Mouse (Mus musculus) lung, postnatal 0 days (tissue): ENCODE measurements around the gene Grik3. TPM values are rescaled to one million over a fixed set of nuclear protein-coding genes. Genes with fewer than 3 reads are reported as not detected.

Experiments
- ATAC-seq: fragments of 200-750 bp; cut with Nextera tagmentation; 2 replicates; pipeline ENCODE4 v1.8.0; 2017; ENCODE audit warnings: moderate library complexity
- DNase-seq: peaks from one replicate; pipeline ENCODE4 v3.0.0-alpha.2; 2016; ENCODE audit warnings: low spot score
- H3K27ac ChIP-seq: fragments of 300-500 bp; sonication (generic); 2 replicates; pipeline ENCODE4 v1.5.1; 2014; ENCODE audit warnings: antibody characterized with exemption, mild to moderate bottlenecking, low read length, mixed read lengths
- H3K27me3 ChIP-seq: fragments of 300-500 bp; sonication (generic); replicated peaks from 2 replicates; pipeline ENCODE4 v1.6.1; 2014; ENCODE audit warnings: low read length, mixed read lengths; ENCODE audit not compliant: insufficient read depth
- H3K36me3 ChIP-seq: fragments of 300-500 bp; sonication (generic); 2 replicates; pipeline ENCODE4 v1.6.1; 2014; ENCODE audit warnings: low read length, mixed read lengths; ENCODE audit not compliant: insufficient read depth
- H3K4me1 ChIP-seq: fragments of 300-500 bp; sonication (generic); 2 replicates; pipeline ENCODE4 v1.6.1; 2014; ENCODE audit warnings: antibody characterized with exemption, low read depth, low read length, mixed read lengths; ENCODE audit not compliant: insufficient read depth
- H3K4me2 ChIP-seq: fragments of 300-500 bp; sonication (generic); replicated peaks from 2 replicates; pipeline ENCODE4 v1.6.1; 2014; ENCODE audit warnings: low read depth, mild to moderate bottlenecking, low read length, moderate library complexity, mixed read lengths
- H3K4me3 ChIP-seq: fragments of 300-500 bp; sonication (generic); 2 replicates; pipeline ENCODE4 v1.5.1; 2014; ENCODE audit warnings: low read depth, low read length
- H3K9ac ChIP-seq: fragments of 300-500 bp; sonication (generic); replicated peaks from 2 replicates; pipeline ENCODE4 v1.6.1; 2014; ENCODE audit warnings: low read depth, mild to moderate bottlenecking
- H3K9me3 ChIP-seq: fragments of 300-500 bp; sonication (generic); 2 replicates; pipeline ENCODE4 v1.6.1; 2016; ENCODE audit warnings: low read length, mixed read lengths
- CTCF ChIP-seq: IDR thresholded peaks from 2 replicates; pipeline ENCODE4 v1.5.1; 2016; ENCODE audit warnings: antibody characterized with exemption, mild to moderate bottlenecking
- EP300 ChIP-seq: IDR thresholded peaks from 2 replicates; pipeline ENCODE4 v1.6.1; 2016; ENCODE audit warnings: antibody characterized with exemption, mild to moderate bottlenecking, control low read depth
- WGBS: fragments of 180-500 bp; shearing (Covaris S2); extraction: QIAGEN DNeasy Blood & Tissue Kit; methylation state at CpG from one replicate; pipeline ENCODE4 v1.1.7; 2014; 5-methylcytosine and 5-hydroxymethylcytosine counted together
- polyA plus RNA-seq: library from polyadenylated mRNA; unstranded; fragments of >200 nt; fragmentation: Nextera tagmentation; extraction: Ambion mirVana; gene quantifications from 2 replicates; pipeline ENCODE4 v1.2.1, GENCODE M21; 2015

Gene Grik3
- polyA plus RNA-seq, 1 experiment from 2014 or later = not detected

GRCm38 (mm10) chr4:125663262-125663661, 172.8 kb downstream of the Grik3 start:
- no peak for TF ChIP-seq CTCF
- no peak for TF ChIP-seq EP300
- no peak overlapping the region for H3K4me2 ChIP-seq
- H3K27ac ChIP-seq = no peak overlapping the region
- no peaks in the 10 kb centered on the region for H3K36me3 ChIP-seq
- ATAC-seq = no peak
- no peaks in the 10 kb centered on the region for H3K4me1 ChIP-seq
- DNase-seq = no peak
- WGBS = 66% methylated on average over 8 of the region's 8 CpGs
- no peak overlapping the region for H3K9ac ChIP-seq
- H3K9me3 ChIP-seq = no peaks in the 10 kb centered on the region
- H3K27me3 ChIP-seq = no peaks in the 10 kb centered on the region
- no peak overlapping the region for H3K4me3 ChIP-seq

DNA sequence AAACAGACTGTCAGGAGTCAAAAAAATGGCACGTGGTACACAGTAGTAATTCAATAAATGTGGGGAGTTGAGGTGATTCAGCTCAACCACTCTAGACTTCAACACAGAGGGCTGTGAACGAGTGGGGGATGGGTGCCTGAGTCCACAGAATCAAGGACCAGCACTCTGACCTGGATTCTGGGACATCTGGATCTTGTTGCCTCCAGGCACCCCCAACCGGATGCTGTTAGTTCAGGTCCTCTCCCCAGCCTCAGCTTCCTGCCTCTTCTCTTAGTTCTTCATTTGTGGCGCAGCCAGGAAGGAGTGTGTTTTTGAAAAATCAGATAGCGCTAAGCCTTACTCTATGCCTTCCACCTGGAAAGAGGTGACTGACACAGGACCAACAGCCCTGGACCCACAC, 175.5 kb downstream of the Grik3 start:
- Histone ChIP-seq H3K4me1 (no peaks in the 10 kb centered on the region), H3K27ac (no peak overlapping the region), H3K9ac (no peak overlapping the region), H3K9me3 (no peaks in the 10 kb centered on the region), H3K36me3 (no peaks in the 10 kb centered on the region), H3K4me2 (no peak overlapping the region), H3K4me3 (no peak overlapping the region), H3K27me3 (no peaks in the 10 kb centered on the region)
- no peak for DNase-seq
- no peak for ATAC-seq
- TF ChIP-seq CTCF (no peak), EP300 (no peak)
- WGBS = 69% methylated on average over 5 of the region's 5 CpGs

- no peak for ATAC-seq
- Histone ChIP-seq H3K4me2 (no peak overlapping the region), H3K4me3 (no peak overlapping the region), H3K36me3 (no peaks in the 10 kb centered on the region), H3K4me1 (no peaks in the 10 kb centered on the region), H3K9ac (no peak overlapping the region), H3K27me3 (no peaks in the 10 kb centered on the region), H3K27ac (no peak overlapping the region), H3K9me3 (no peaks in the 10 kb centered on the region)
- DNase-seq = no peak
- WGBS = 84% methylated on average over 13 of the region's 13 CpGs
- TF ChIP-seq EP300 = no peak
- TF ChIP-seq CTCF = no peak
These were observed 191.5 kb downstream of the Grik3 start for GRCm38 (mm10) chr4:125682007-125682406.

GRCm38 (mm10) chr4:125687078-125687477, 196.6 kb downstream of the Grik3 start:
- no peaks in the 10 kb centered on the region for H3K27me3 ChIP-seq
- no peaks in the 10 kb centered on the region for H3K9me3 ChIP-seq
- no peaks in the 10 kb centered on the region for H3K4me1 ChIP-seq
- ATAC-seq = no peak
- H3K36me3 ChIP-seq = no peaks in the 10 kb centered on the region
- no peak for DNase-seq
- H3K4me3 ChIP-seq = no peak overlapping the region
- H3K4me2 ChIP-seq = no peak overlapping the region
- H3K27ac ChIP-seq = no peak overlapping the region
- WGBS = 25% methylated on average over 8 of the region's 8 CpGs
- TF ChIP-seq CTCF (no peak), EP300 (no peak)
- no peak overlapping the region for H3K9ac ChIP-seq

DNA sequence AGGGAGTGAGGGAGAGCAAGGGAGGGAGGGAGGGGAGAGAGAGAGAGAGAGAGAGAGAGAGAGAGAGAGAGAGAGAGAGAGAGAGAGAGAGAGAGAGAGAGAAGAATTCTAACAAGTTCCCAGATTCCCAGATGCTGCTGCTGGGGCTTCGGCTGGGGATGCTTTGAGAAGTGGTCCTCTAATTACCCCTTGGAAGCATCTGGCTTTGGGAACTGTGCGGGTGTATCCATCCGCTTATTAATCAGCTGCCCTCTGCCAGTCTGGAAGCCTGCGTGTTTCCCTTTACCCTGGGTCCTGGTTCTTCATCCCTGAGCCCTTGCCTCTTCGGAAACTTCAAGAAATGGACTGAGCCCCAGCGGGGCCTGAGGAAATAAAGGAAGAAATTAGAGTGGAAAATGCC, 204.9 kb downstream of the Grik3 start:
- ATAC-seq (no peak), DNase-seq (no peak)
- Histone ChIP-seq H3K9ac (no peak overlapping the region), H3K27ac (no peak overlapping the region), H3K4me3 (no peak overlapping the region), H3K4me1 (no peaks in the 10 kb centered on the region), H3K4me2 (no peak overlapping the region), H3K9me3 (no peaks in the 10 kb centered on the region), H3K36me3 (no peaks in the 10 kb centered on the region), H3K27me3 (no peaks in the 10 kb centered on the region)
- TF ChIP-seq EP300 (no peak), CTCF (no peak)
- 64% methylated on average over 6 of the region's 6 CpGs for WGBS

GRCm38 (mm10) chr4:125696182-125696939, 205.9 kb downstream of the Grik3 start:
- H3K4me2 ChIP-seq = no peak overlapping the region
- no peaks in the 10 kb centered on the region for H3K4me1 ChIP-seq
- H3K36me3 ChIP-seq = no peaks in the 10 kb centered on the region
- no peak overlapping the region for H3K9ac ChIP-seq
- 26% methylated on average over 16 of the region's 18 CpGs for WGBS
- no peak overlapping the region for H3K27ac ChIP-seq
- ATAC-seq = no peak
- no peak for TF ChIP-seq EP300
- no peak overlapping the region for H3K4me3 ChIP-seq
- no peaks in the 10 kb centered on the region for H3K27me3 ChIP-seq
- no peaks in the 10 kb centered on the region for H3K9me3 ChIP-seq
- no peak for DNase-seq
